Mouse (Mus musculus) gastrocnemius, adult 8-10 months (tissue): ENCODE measurements around the gene Tcirg1. TPM values are rescaled to one million over a fixed set of nuclear protein-coding genes. Genes with fewer than 3 reads are reported as not detected.
A peak's percentile ranks its signal among the peaks of the same experiment; 100 is the strongest.

Experiments used
- DNase-seq, 2 experiments: peaks; one replicate each; pipeline ENCODE4 v3.0.0; 2022; ENCODE audit warnings: low spot score in 2 of 2
- total RNA-seq, 4 experiments: library from RNA; stranded (reverse); gene quantifications; 2 replicates each; pipeline ENCODE4 v1.2.4; 2022

Gene Tcirg1
- total RNA-seq, 4 experiments from 2014 or later, result 2.2 to 5.1 (median 3.0) TPM

GRCm38 (mm10) chr19:3851979-3852681 is 54.8 kb downstream of the Tcirg1 start:
- DNase-seq, result no peak

GRCm38 (mm10) chr19:3851502-3851962 is 55.4 kb downstream of the Tcirg1 start, which contains the start of gene Chka:
Gene Chka (plus strand): TSS chr19:3851773.
- DNase-seq, result peak; percentile 81 to 92

GRCm38 (mm10) chr19:3850847-3851469 is 56.0 kb downstream of the Tcirg1 start:
- DNase-seq, result no peak

GRCm38 (mm10) chr19:3850076-3850475 is 56.9 kb downstream of the Tcirg1 start:
- no peak for DNase-seq

GRCm38 (mm10) chr19:3849251-3849650 is 57.7 kb downstream of the Tcirg1 start:
- DNase-seq, result no peak

- no peak for DNase-seq
These were observed 58.6 kb downstream of the Tcirg1 start for GRCm38 (mm10) chr19:3848207-3848808.

GRCm38 (mm10) chr19:3847711-3848110 is 59.2 kb downstream of the Tcirg1 start:
- DNase-seq, result no peak

- no peak for DNase-seq
These were observed 60.0 kb downstream of the Tcirg1 start for GRCm38 (mm10) chr19:3846676-3847604.

Other genes starting within 250 kb of the Tcirg1 start
- 10 to 100 TPM; 18.5 to 23.0 (median 19.6) TPM for gene Lrp5, start 220.6 kb downstream of the Tcirg1 start, total RNA-seq
- gene 1810055G02Rik, start 198.8 kb downstream of the Tcirg1 start, total RNA-seq, result 1 to 10 TPM; 6.4 to 9.8 (median 7.9) TPM
- 10 to 100 TPM; 15.5 to 21.3 (median 18.6) TPM for gene Kmt5b, start 139.7 kb downstream of the Tcirg1 start, total RNA-seq
- 1 to 10 TPM in 3 of 4 experiments, under 1 TPM in 1; 0.97 to 1.6 (median 1.2) TPM for gene Chka, start 55.4 kb downstream of the Tcirg1 start, total RNA-seq
- 100 to 1,000 TPM; 222 to 255 (median 235) TPM for gene Ndufs8, start 5.6 kb upstream of the Tcirg1 start, total RNA-seq
- 1 to 10 TPM; 1.0 to 2.6 (median 1.3) TPM for gene Aldh3b1, start 22.7 kb upstream of the Tcirg1 start, total RNA-seq
- 1 to 10 TPM; 3.2 to 4.5 (median 3.5) TPM for gene Unc93b1, start 28.1 kb upstream of the Tcirg1 start, total RNA-seq
- gene Aldh3b3, start 51.5 kb upstream of the Tcirg1 start, total RNA-seq, result not detected
- under 1 TPM in 3 of 4 experiments, not detected in 1; 0.19 to 0.62 (median 0.52) TPM for gene Aldh3b2, start 65.2 kb upstream of the Tcirg1 start, total RNA-seq
- 1 to 10 TPM; 1.1 to 1.7 (median 1.5) TPM for gene Acy3, start 79.4 kb upstream of the Tcirg1 start, total RNA-seq
- under 1 TPM in 1 of 4 experiments, not detected in 3; 0.16 TPM for gene Tbx10, start 85.6 kb upstream of the Tcirg1 start, total RNA-seq
- 10 to 100 TPM; 19.0 to 24.8 (median 22.8) TPM for gene Nudt8, start 93.4 kb upstream of the Tcirg1 start, total RNA-seq
- gene Gm49405, start 93.5 kb upstream of the Tcirg1 start, total RNA-seq, result under 1 TPM; 0.12 to 0.39 (median 0.15) TPM
- 1 to 10 TPM in 1 of 4 experiments, under 1 TPM in 3; 0.36 to 1.2 (median 0.73) TPM for gene Doc2g, start 96.2 kb upstream of the Tcirg1 start, total RNA-seq
- 100 to 1,000 TPM; 435 to 477 (median 462) TPM for gene Ndufv1, start 105.7 kb upstream of the Tcirg1 start, total RNA-seq
- gene Gstp1, start 130.9 kb upstream of the Tcirg1 start, total RNA-seq, result 100 to 1,000 TPM; 411 to 453 (median 419) TPM
- gene Gstp2, start 138.9 kb upstream of the Tcirg1 start, total RNA-seq, result 100 to 1,000 TPM; 240 to 258 (median 250) TPM
- gene Gstp3, start 152.4 kb upstream of the Tcirg1 start, total RNA-seq, result not detected
- not detected for gene Cabp2, start 174.4 kb upstream of the Tcirg1 start, total RNA-seq
- gene Cdk2ap2, start 190.0 kb upstream of the Tcirg1 start, total RNA-seq, result 10 to 100 TPM; 14.0 to 20.3 (median 18.0) TPM
- gene Pitpnm1, start 192.9 kb upstream of the Tcirg1 start, total RNA-seq, result 1 to 10 TPM; 1.1 to 3.3 (median 2.4) TPM
- gene Aip, start 218.7 kb upstream of the Tcirg1 start, total RNA-seq, result 10 to 100 TPM; 85.7 to 96.3 (median 90.3) TPM
- not detected for gene Gpr152, start 232.7 kb upstream of the Tcirg1 start, total RNA-seq
- gene Cabp4, start 236.9 kb upstream of the Tcirg1 start, total RNA-seq, result not detected
- 10 to 100 TPM; 10.4 to 13.2 (median 11.6) TPM for gene Coro1b, start 241.5 kb upstream of the Tcirg1 start, total RNA-seq
- under 1 TPM in 2 of 4 experiments, not detected in 2; 0.27 to 0.38 TPM for gene Ptprcap, start 246.5 kb upstream of the Tcirg1 start, total RNA-seq